Mouse (Mus musculus) lung, embryonic 16.5 days (tissue): ENCODE measurements around the gene Actn3. TPM values are rescaled to one million over a fixed set of nuclear protein-coding genes. Genes with fewer than 3 reads are reported as not detected.
A peak's percentile ranks its signal among the peaks of the same experiment; 100 is the strongest.

Experiments
- ATAC-seq: fragments of 200-750 bp; cut with Nextera tagmentation; 2 replicates; pipeline ENCODE4 v1.8.0; 2017; ENCODE audit warnings: low read depth, mild to moderate bottlenecking, moderate library complexity
- H3K27ac ChIP-seq: fragments of 300-500 bp; sonication (generic); 2 replicates; pipeline ENCODE4 v1.5.1; 2014; ENCODE audit warnings: mild to moderate bottlenecking, control low read depth, low read length
- H3K27me3 ChIP-seq: fragments of 300-500 bp; sonication (generic); 2 replicates; pipeline ENCODE4 v1.6.1; 2014; ENCODE audit warnings: low read depth, low read length, mixed read lengths; ENCODE audit not compliant: control insufficient read depth, insufficient read depth
- H3K36me3 ChIP-seq: fragments of 300-500 bp; sonication (generic); 2 replicates; pipeline ENCODE4 v1.6.1; 2014; ENCODE audit warnings: low read length; ENCODE audit not compliant: control insufficient read depth, insufficient read depth
- H3K4me1 ChIP-seq: fragments of 300-500 bp; sonication (generic); replicated peaks from 2 replicates; pipeline ENCODE4 v1.6.1; 2014; ENCODE audit warnings: low read length, mixed read lengths; ENCODE audit not compliant: control insufficient read depth, insufficient read depth
- H3K4me2 ChIP-seq: fragments of 300-500 bp; sonication (generic); 2 replicates; pipeline ENCODE4 v1.6.1; 2014; ENCODE audit warnings: low read depth, low read length, control low read depth
- H3K4me3 ChIP-seq: fragments of 300-500 bp; sonication (generic); 2 replicates; pipeline ENCODE4 v1.5.1; 2014; ENCODE audit warnings: mild to moderate bottlenecking, low read length, control low read depth
- H3K9ac ChIP-seq: fragments of 300-500 bp; sonication (generic); 2 replicates; pipeline ENCODE4 v1.6.1; 2014; ENCODE audit warnings: low read length, control low read depth
- H3K9me3 ChIP-seq: fragments of 300-500 bp; sonication (generic); 2 replicates; pipeline ENCODE4 v1.6.1; 2016; ENCODE audit warnings: low read length; ENCODE audit not compliant: control insufficient read depth
- WGBS: fragments of 180-500 bp; shearing (Covaris S2); extraction: QIAGEN DNeasy Blood & Tissue Kit; methylation state at CpG from one replicate; pipeline ENCODE4 v1.1.7; 2014; 5-methylcytosine and 5-hydroxymethylcytosine counted together
- polyA plus RNA-seq: library from polyadenylated mRNA; unstranded; fragments of >200 nt; fragmentation: Nextera tagmentation; extraction: Ambion mirVana; gene quantifications from 2 replicates; pipeline ENCODE4 v1.2.1, GENCODE M21; 2015

Actn3 gene
- polyA plus RNA-seq, 1 experiment from 2014 or later = 2.1 TPM

DNA sequence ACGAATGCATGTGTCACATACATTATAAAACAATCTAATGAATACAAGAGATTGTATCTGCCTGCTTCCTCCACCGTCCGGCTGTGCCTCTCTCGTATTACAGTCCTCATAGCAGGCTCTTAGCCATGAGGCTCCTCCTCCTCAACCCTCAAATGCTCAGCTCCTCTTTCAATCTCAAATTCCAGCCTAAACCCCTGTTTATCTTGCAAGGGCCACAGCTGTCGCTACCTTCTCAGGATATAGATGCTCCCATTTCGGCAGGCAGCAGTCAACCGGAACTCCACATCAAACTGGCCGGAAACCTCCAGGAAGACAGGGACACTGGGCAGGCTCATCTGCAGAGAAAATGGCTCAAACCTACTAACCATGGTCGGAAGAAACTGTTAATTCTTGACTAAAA, 21.3 kb upstream of the Actn3 start:
- H3K27ac ChIP-seq = no peak overlapping the region
- H3K9ac ChIP-seq = no peak overlapping the region
- no peaks in the 10 kb centered on the region for H3K27me3 ChIP-seq
- no peak for ATAC-seq
- 57% methylated on average over 9 of the region's 9 CpGs for WGBS
- H3K9me3 ChIP-seq = no peaks in the 10 kb centered on the region
- H3K4me1 ChIP-seq = no peaks in the 10 kb centered on the region
- no peak overlapping the region for H3K4me2 ChIP-seq
- H3K4me3 ChIP-seq = no peak overlapping the region
- H3K36me3 ChIP-seq = no peaks in the 10 kb centered on the region

DNA sequence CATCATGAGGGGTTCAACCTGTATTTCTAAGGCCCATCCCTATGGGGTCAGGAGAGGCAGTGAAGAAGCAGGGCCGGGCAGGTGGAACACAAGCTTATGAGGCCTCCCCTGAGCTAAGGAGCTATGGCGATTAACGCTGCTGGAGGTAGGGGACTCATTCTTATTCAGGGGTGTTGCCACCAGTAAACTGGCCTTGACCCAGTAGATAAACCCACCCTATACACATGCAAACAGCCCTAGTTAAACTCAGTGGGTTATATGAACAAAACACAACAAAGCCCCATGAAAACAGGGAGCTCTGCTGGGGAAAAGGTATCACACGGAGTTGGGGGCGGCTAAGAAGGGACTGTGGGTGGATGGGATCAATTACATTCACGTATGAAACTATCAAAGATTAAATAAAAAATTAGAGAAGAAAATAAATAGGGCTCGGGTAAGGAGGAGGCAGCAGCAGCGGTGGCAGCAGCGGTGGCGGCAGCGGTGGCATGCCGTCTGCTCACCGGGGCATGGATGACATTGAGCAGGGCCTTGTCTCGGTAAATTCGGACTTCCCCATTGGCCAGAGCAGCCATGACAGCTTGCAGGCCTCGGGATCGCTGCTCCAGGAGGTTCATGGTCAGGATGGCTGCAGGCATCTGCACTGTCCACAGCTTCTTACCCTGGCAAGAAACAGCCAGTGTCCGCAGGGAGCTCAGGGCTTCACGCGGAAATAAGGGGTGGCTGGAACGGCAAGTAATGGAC, 19.2 kb upstream of the Actn3 start:
- H3K9ac ChIP-seq = no peak overlapping the region
- H3K36me3 ChIP-seq = no peaks in the 10 kb centered on the region
- no peak overlapping the region for H3K4me2 ChIP-seq
- 58% methylated on average over 21 of the region's 21 CpGs for WGBS
- H3K4me3 ChIP-seq = no peak overlapping the region
- no peaks in the 10 kb centered on the region for H3K4me1 ChIP-seq
- no peaks in the 10 kb centered on the region for H3K9me3 ChIP-seq
- ATAC-seq = no peak
- no peak overlapping the region for H3K27ac ChIP-seq
- no peaks in the 10 kb centered on the region for H3K27me3 ChIP-seq

- H3K9ac ChIP-seq = no peak overlapping the region
- H3K4me1 ChIP-seq = no peaks in the 10 kb centered on the region
- H3K27ac ChIP-seq = no peak overlapping the region
- no peak for ATAC-seq
- no peaks in the 10 kb centered on the region for H3K9me3 ChIP-seq
- H3K36me3 ChIP-seq = no peaks in the 10 kb centered on the region
- 62% methylated on average over 3 of the region's 3 CpGs for whole genome bisulfite sequencing
- no peak overlapping the region for H3K4me2 ChIP-seq
- no peaks in the 10 kb centered on the region for H3K27me3 ChIP-seq
- no peak overlapping the region for H3K4me3 ChIP-seq
Measured at GRCm38 (mm10) chr19:4891798-4892197, 14.1 kb upstream of the Actn3 start.

DNA sequence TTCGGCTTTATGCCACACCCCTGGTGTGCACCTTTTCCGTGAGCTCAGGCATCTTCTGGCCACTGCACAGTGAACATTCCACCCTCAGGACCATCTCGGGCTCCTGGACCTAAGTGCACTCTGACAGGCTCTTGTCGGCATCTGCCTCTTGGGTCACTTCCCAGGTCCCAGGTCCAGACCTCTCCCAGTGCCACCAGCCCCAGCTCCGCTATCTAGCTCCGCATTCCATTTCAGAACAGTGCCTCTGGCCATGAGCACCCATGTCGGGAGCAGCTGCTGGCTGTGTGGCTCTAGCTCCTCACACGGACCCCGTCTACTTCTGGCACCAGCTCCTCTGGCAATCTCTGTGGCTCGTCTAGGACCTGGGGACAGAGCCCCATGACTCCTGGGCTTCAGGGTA, 12.1 kb upstream of the Actn3 start:
- 79% methylated on average over 10 of the region's 10 CpGs for WGBS
- ATAC-seq = no peak
- Histone ChIP-seq H3K27me3 (no peaks in the 10 kb centered on the region), H3K4me3 (no peak overlapping the region), H3K4me1 (no peaks in the 10 kb centered on the region), H3K4me2 (no peak overlapping the region), H3K9ac (no peak overlapping the region), H3K27ac (no peak overlapping the region), H3K36me3 (no peaks in the 10 kb centered on the region), H3K9me3 (no peaks in the 10 kb centered on the region)

- Histone ChIP-seq H3K36me3 (no peaks in the 10 kb centered on the region), H3K9ac (no peak overlapping the region), H3K9me3 (no peaks in the 10 kb centered on the region), H3K4me1 (peaks cover 3% of the 10 kb centered on the region), H3K4me2 (no peak overlapping the region), H3K27ac (no peak overlapping the region), H3K4me3 (no peak overlapping the region), H3K27me3 (no peaks in the 10 kb centered on the region)
- ATAC-seq = no peak
- WGBS = 85% methylated on average over 4 of the region's 4 CpGs
Measured at GRCm38 (mm10) chr19:4883961-4884360, 6.3 kb upstream of the Actn3 start.

- H3K9me3 ChIP-seq = no peaks in the 10 kb centered on the region
- H3K27ac ChIP-seq = no peak overlapping the region
- no peak for ATAC-seq
- peak overlapping the region; percentile 79 for H3K4me3 ChIP-seq
- no peaks in the 10 kb centered on the region for H3K36me3 ChIP-seq
- H3K4me1 ChIP-seq = peaks cover 11% of the 10 kb centered on the region
- WGBS = 49% methylated on average over 10 of the region's 10 CpGs
- H3K4me2 ChIP-seq = peak overlapping the region; percentile 97
- H3K27me3 ChIP-seq = no peaks in the 10 kb centered on the region; the same call in 1 of the 2 replicates
- H3K9ac ChIP-seq = peak overlapping the region; percentile 86
Measured at GRCm38 (mm10) chr19:4879324-4879703, 1.6 kb upstream of the Actn3 start.

- peak within 1 kb of the TSS; percentile 31; the same call in 1 of the 2 replicates for H3K27ac ChIP-seq
- no peaks in the 10 kb centered on the region for H3K9me3 ChIP-seq
- peak within 1 kb of the TSS; percentile 86 for H3K9ac ChIP-seq
- peak; percentile 99 for ATAC-seq
- WGBS = 1% methylated on average over 40 of the region's 52 CpGs
- H3K4me3 ChIP-seq = peak within 1 kb of the TSS; percentile 79
- H3K27me3 ChIP-seq = no peaks in the 10 kb centered on the region; the same call in 1 of the 2 replicates
- H3K36me3 ChIP-seq = no peaks in the 10 kb centered on the region
- peak within 1 kb of the TSS; percentile 97 for H3K4me2 ChIP-seq
- H3K4me1 ChIP-seq = peaks cover 11% of the 10 kb centered on the region
Measured at GRCm38 (mm10) chr19:4878405-4879323, 955 bp upstream of the Actn3 start, which contains the start of gene Zdhhc24. Gene Zdhhc24 (plus strand): TSS chr19:4878668.

DNA sequence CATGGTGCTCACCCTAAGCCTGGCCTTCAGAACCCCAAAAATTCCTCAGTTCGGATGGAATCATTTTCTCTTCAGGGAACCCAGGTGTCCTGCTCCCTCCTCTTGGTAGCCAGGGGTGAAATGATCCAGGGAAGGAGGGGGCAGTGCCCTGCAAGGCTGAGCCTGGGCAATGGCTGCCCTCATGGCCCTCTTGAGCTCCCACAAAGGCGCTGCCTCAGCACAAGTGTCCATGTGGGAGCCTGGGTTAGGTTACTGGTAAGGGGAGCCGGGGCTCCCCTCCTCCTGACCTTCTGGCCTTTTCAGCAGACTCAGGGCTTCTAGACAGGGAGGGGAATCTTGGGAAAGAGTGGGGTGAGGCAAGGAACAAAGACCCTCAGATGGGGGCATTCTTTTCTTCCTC, 954 bp downstream of the Actn3 start:
- no peak for ATAC-seq
- Histone ChIP-seq H3K4me1 (peaks cover 11% of the 10 kb centered on the region), H3K4me3 (no peak overlapping the region), H3K36me3 (no peaks in the 10 kb centered on the region), H3K27me3 (no peaks in the 10 kb centered on the region; the same call in 1 of the 2 replicates), H3K4me2 (no peak overlapping the region), H3K9me3 (no peaks in the 10 kb centered on the region), H3K9ac (no peak overlapping the region), H3K27ac (no peak overlapping the region)
- 69% methylated on average over 3 of the region's 3 CpGs for WGBS

DNA sequence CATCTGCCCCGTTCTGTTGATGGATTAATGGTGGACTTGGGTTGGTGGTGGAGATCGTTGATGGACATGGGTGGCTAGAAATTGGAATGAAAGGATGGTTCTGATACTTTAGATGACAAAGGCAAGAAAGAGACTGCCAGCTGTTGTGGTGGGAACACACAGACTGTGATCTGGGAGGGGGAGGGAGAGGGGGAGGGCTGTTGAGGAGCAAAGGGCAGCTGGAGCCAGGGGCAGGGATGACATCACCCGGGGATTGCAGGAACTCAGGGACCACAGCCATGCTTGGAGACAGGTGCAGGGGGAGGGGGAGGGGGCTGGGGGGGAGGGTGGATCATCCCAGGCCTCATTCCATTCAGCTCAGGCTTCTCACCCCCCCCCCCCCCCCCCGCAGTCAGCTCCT, 1.5 kb downstream of the Actn3 start:
- no peak for ATAC-seq
- no peak overlapping the region for H3K4me3 ChIP-seq
- 51% methylated on average over 3 of the region's 4 CpGs for WGBS
- H3K27me3 ChIP-seq = no peaks in the 10 kb centered on the region; the same call in 1 of the 2 replicates
- no peak overlapping the region for H3K9ac ChIP-seq
- no peaks in the 10 kb centered on the region for H3K36me3 ChIP-seq
- H3K4me1 ChIP-seq = peaks cover 11% of the 10 kb centered on the region
- no peak overlapping the region for H3K4me2 ChIP-seq
- H3K27ac ChIP-seq = no peak overlapping the region
- no peaks in the 10 kb centered on the region for H3K9me3 ChIP-seq
